Mouse (Mus musculus) midbrain, embryonic 11.5 days (tissue): ENCODE data around the gene Cyp2ab1. TPM values are rescaled to one million over a fixed set of nuclear protein-coding genes. Genes with fewer than 3 reads are reported as not detected.

ENCODE experiments used
- ATAC-seq: fragments of 200-750 bp; cut with Nextera tagmentation; 2 replicates; pipeline ENCODE4 v1.8.0; 2017; ENCODE audit warnings: moderate TSS enrichment, moderate library complexity; ENCODE audit not compliant: low FRiP score
- DNase-seq: peaks from one replicate; pipeline ENCODE4 v3.0.0; 2015; ENCODE audit warnings: low spot score; ENCODE audit errors: missing footprints
- H3K27ac ChIP-seq: fragments of 300-500 bp; sonication (generic); 2 replicates; pipeline ENCODE4 v1.5.1; 2014; ENCODE audit warnings: low read depth, low read length
- H3K27me3 ChIP-seq: fragments of 300-500 bp; sonication (generic); 2 replicates; pipeline ENCODE4 v1.6.1; 2014; ENCODE audit warnings: mild to moderate bottlenecking, low read length, moderate library complexity, mixed read lengths; ENCODE audit not compliant: control insufficient read depth, insufficient read depth
- H3K36me3 ChIP-seq: fragments of 300-500 bp; sonication (generic); 2 replicates; pipeline ENCODE4 v1.6.1; 2014; ENCODE audit warnings: mild to moderate bottlenecking, low read length, moderate library complexity, mixed read lengths; ENCODE audit not compliant: control insufficient read depth, insufficient read depth
- H3K4me1 ChIP-seq: fragments of 300-500 bp; sonication (generic); 2 replicates; pipeline ENCODE4 v1.6.1; 2014; ENCODE audit warnings: low read length; ENCODE audit not compliant: control insufficient read depth, insufficient read depth
- H3K4me2 ChIP-seq: fragments of 300-500 bp; sonication (generic); 2 replicates; pipeline ENCODE4 v1.6.1; 2014; ENCODE audit warnings: mild to moderate bottlenecking, moderate library complexity
- H3K4me3 ChIP-seq: fragments of 300-500 bp; sonication (generic); 2 replicates; pipeline ENCODE4 v1.5.1; 2014; ENCODE audit warnings: low read depth, low read length
- H3K9ac ChIP-seq: fragments of 300-500 bp; sonication (generic); 2 replicates; pipeline ENCODE4 v1.6.1; 2014; ENCODE audit warnings: low read length
- H3K9me3 ChIP-seq: fragments of 300-500 bp; sonication (generic); 2 replicates; pipeline ENCODE4 v1.6.1; 2016; ENCODE audit warnings: low read length; ENCODE audit not compliant: control insufficient read depth
- WGBS: fragments of 180-500 bp; shearing (Covaris S2); extraction: QIAGEN DNeasy Blood & Tissue Kit; methylation state at CpG from one replicate; pipeline ENCODE4 v1.1.7; 2014; 5-methylcytosine and 5-hydroxymethylcytosine counted together
- polyA plus RNA-seq: library from polyadenylated mRNA; unstranded; fragments of >200 nt; fragmentation: Nextera tagmentation; extraction: Ambion mirVana; gene quantifications from 2 replicates; pipeline ENCODE4 v1.2.1, GENCODE M21; 2014

The Cyp2ab1 gene
- polyA plus RNA-seq, 1 experiment from 2014 or later, result not detected

DNA sequence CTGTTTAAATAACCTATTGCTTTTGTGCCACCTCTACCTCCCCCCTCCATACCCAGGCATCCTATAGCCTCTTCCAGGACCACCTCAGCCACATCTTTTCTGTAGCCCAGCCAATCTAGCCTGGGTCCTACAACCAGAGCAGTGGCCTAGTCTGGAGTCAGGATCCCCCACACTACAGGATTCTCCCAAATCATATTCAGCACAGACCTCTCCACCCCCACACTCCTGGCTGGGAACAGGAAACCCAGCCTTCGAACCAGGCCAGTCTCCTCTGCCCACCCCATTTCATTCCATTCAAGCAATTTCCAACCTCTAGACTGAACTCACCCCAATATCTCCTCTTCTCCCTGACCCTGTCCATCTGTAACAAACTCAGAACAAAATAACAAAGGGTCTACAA is 20.3 kb upstream of the Cyp2ab1 start:
- DNase-seq (no peak), ATAC-seq (no peak)
- 93% methylated on average over 1 of the region's 1 CpGs for WGBS
- H3K9ac ChIP-seq, result no peak overlapping the region
- no peaks in the 10 kb centered on the region for H3K9me3 ChIP-seq
- H3K27ac ChIP-seq, result no peak overlapping the region
- H3K36me3 ChIP-seq, result no peaks in the 10 kb centered on the region
- no peaks in the 10 kb centered on the region for H3K4me1 ChIP-seq
- H3K4me2 ChIP-seq, result no peak overlapping the region
- no peaks in the 10 kb centered on the region for H3K27me3 ChIP-seq
- no peak overlapping the region for H3K4me3 ChIP-seq

- no peaks in the 10 kb centered on the region for H3K4me1 ChIP-seq
- ATAC-seq, result no peak
- H3K4me3 ChIP-seq, result no peak overlapping the region
- DNase-seq, result no peak
- H3K27ac ChIP-seq, result no peak overlapping the region
- H3K9ac ChIP-seq, result no peak overlapping the region
- WGBS, result 97% methylated on average over 3 of the region's 3 CpGs
- H3K4me2 ChIP-seq, result no peak overlapping the region
- H3K36me3 ChIP-seq, result peaks cover 6% of the 10 kb centered on the region; the same call in 1 of the 2 replicates
- no peaks in the 10 kb centered on the region for H3K27me3 ChIP-seq
- H3K9me3 ChIP-seq, result no peaks in the 10 kb centered on the region
Measured at GRCm38 (mm10) chr16:20338616-20339015, 13.4 kb upstream of the Cyp2ab1 start.

DNA sequence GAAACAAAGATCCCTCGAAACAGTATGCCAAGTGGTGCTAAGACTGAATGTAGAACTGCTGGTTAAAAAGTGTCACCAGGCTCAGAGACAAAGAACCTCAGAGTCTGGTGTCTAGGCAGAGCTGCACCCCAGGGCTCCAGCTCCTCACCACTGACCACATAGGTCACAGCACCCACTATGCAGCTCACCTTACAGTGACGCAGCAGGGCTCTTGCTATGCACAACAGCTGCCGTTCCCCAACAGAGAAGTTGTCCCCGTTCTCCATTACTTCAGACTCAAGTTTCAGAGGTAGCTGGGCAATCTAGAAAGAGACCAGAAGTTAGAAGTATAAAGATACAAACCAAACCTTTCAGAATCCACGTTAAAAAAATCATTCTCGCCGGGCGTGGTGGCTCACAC is 9.7 kb upstream of the Cyp2ab1 start:
- Histone ChIP-seq H3K4me1 (no peaks in the 10 kb centered on the region), H3K27ac (no peak overlapping the region), H3K4me2 (no peak overlapping the region), H3K36me3 (peaks cover 8% of the 10 kb centered on the region; the same call in 1 of the 2 replicates), H3K27me3 (no peaks in the 10 kb centered on the region), H3K9ac (no peak overlapping the region), H3K9me3 (no peaks in the 10 kb centered on the region), H3K4me3 (no peak overlapping the region)
- ATAC-seq (no peak), DNase-seq (no peak)
- WGBS, result 94% methylated on average over 8 of the region's 8 CpGs

DNA sequence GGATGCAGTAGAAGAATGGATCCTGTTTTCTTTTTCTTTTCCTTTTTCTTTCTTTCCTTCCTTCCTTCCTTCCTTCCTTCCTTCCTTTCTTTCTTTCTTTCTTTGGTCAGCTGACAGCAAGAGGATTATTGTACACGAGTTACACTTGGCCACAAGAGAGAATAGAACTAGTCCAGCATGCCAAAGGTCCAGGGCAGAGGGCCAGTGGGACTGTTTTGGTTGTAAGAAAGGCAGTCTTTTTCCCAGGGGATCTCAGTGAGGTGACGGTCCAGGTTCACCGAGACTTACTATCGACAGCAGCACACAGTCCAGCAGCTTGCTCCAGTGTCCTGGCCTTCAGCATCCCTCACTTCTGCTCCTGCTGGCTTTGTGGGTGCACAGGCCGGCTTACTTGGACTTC is 3.1 kb upstream of the Cyp2ab1 start:
- Histone ChIP-seq H3K9ac (no peak overlapping the region), H3K27ac (no peak overlapping the region), H3K36me3 (peaks cover 1% of the 10 kb centered on the region; the same call in 1 of the 2 replicates), H3K27me3 (no peaks in the 10 kb centered on the region), H3K9me3 (no peaks in the 10 kb centered on the region), H3K4me2 (no peak overlapping the region), H3K4me1 (no peaks in the 10 kb centered on the region), H3K4me3 (no peak overlapping the region)
- ATAC-seq (no peak), DNase-seq (no peak)
- WGBS, result 85% methylated on average over 5 of the region's 5 CpGs

- Histone ChIP-seq H3K9ac (no peak overlapping the region), H3K4me3 (no peak overlapping the region), H3K9me3 (no peaks in the 10 kb centered on the region), H3K36me3 (no peaks in the 10 kb centered on the region), H3K27ac (no peak overlapping the region), H3K4me1 (no peaks in the 10 kb centered on the region), H3K27me3 (no peaks in the 10 kb centered on the region), H3K4me2 (no peak overlapping the region)
- ATAC-seq (no peak), DNase-seq (no peak)
- WGBS, result 82% methylated on average over 5 of the region's 5 CpGs
Measured at GRCm38 (mm10) chr16:20323907-20324306, 1.3 kb downstream of the Cyp2ab1 start.

DNA sequence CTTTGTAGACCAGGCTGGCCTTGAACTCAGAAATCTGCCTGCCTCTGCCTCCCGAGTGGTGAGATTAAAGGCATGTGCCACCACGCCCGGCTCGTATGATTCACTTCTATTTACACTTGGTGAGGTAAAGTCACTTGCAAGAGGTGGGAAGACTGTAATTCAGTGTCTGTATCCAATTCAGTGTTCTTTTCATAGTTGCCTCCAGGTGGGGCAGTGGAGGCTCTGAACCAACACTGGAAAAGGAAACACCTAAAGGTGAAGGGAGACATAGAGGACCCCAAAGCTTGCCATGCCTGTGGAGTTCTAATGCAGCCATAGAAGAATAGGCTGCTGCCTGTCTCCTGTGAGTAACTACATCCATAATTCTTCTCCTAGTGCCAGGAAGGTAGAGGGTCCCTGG is 2.9 kb downstream of the Cyp2ab1 start:
- Histone ChIP-seq H3K27ac (no peak overlapping the region), H3K9me3 (no peaks in the 10 kb centered on the region), H3K4me2 (no peak overlapping the region), H3K4me3 (no peak overlapping the region), H3K27me3 (no peaks in the 10 kb centered on the region), H3K4me1 (no peaks in the 10 kb centered on the region), H3K36me3 (no peaks in the 10 kb centered on the region), H3K9ac (no peak overlapping the region)
- ATAC-seq (no peak), DNase-seq (no peak)
- WGBS, result 77% methylated on average over 4 of the region's 4 CpGs

GRCm38 (mm10) chr16:20316770-20317169 is 8.4 kb downstream of the Cyp2ab1 start:
- Histone ChIP-seq H3K4me2 (no peak overlapping the region), H3K27ac (no peak overlapping the region), H3K36me3 (no peaks in the 10 kb centered on the region), H3K9me3 (no peaks in the 10 kb centered on the region), H3K27me3 (no peaks in the 10 kb centered on the region), H3K4me1 (no peaks in the 10 kb centered on the region), H3K4me3 (no peak overlapping the region), H3K9ac (no peak overlapping the region)
- ATAC-seq (no peak), DNase-seq (no peak)
- WGBS, result 82% methylated on average over 6 of the region's 6 CpGs

DNA sequence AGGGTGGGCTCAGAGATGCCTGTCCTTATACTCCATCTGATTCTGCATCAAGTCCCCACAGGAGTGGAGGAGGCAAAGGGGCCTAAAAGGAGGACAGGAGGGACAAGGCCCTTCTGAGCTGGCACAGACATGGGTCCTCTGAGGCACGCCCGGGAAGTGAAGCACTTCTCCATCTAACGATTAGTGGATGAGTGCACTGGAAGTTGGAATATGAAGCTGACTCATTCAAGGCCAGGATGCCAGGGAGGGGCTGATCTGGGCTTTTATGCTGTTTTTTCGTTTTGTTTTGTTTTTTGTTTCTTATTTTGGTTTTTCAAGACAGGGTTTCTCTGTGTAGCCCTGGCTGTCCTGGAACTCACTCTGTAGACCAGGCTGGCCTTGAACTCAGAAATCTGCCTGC is 9.9 kb downstream of the Cyp2ab1 start:
- WGBS, result 87% methylated on average over 4 of the region's 4 CpGs
- Histone ChIP-seq H3K4me1 (no peaks in the 10 kb centered on the region), H3K36me3 (no peaks in the 10 kb centered on the region), H3K4me3 (no peak overlapping the region), H3K9me3 (no peaks in the 10 kb centered on the region), H3K27ac (no peak overlapping the region), H3K27me3 (no peaks in the 10 kb centered on the region), H3K9ac (no peak overlapping the region), H3K4me2 (no peak overlapping the region)
- ATAC-seq, result no peak
- no peak for DNase-seq

DNA sequence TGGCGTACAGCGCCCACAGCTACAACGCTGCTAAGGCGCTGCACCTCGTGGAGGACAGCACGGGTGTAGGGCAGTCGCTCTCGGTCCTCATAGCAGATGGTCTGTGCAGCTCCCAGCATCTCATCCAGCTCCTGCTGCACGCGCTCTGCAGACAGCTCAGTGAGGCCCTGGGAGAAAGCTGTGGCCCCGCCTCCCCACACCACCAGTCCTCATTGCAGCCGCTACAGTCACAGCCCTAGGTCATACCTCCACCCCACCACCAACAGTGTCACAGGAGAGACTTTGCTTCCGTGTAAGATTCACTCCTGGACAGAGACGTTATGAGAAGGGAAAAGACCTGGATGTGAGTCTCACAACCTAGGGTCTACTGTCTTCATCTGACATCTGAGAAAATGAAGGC is 12.9 kb downstream of the Cyp2ab1 start:
- Histone ChIP-seq H3K27me3 (no peaks in the 10 kb centered on the region), H3K9ac (no peak overlapping the region), H3K36me3 (no peaks in the 10 kb centered on the region), H3K9me3 (no peaks in the 10 kb centered on the region), H3K4me3 (no peak overlapping the region), H3K27ac (no peak overlapping the region), H3K4me2 (no peak overlapping the region), H3K4me1 (no peaks in the 10 kb centered on the region)
- no peak for ATAC-seq
- whole genome bisulfite sequencing, result 70% methylated on average over 14 of the region's 14 CpGs
- no peak for DNase-seq
